Mouse (Mus musculus): ENCODE measurements around the gene Samd4. TPM values are rescaled to one million over a fixed set of nuclear protein-coding genes. Genes with fewer than 3 reads are reported as not detected.

The Samd4 gene
- total and polyA plus RNA-seq, 2 experiments from 2014 or later: 4.9 to 14.7 TPM

DNA sequence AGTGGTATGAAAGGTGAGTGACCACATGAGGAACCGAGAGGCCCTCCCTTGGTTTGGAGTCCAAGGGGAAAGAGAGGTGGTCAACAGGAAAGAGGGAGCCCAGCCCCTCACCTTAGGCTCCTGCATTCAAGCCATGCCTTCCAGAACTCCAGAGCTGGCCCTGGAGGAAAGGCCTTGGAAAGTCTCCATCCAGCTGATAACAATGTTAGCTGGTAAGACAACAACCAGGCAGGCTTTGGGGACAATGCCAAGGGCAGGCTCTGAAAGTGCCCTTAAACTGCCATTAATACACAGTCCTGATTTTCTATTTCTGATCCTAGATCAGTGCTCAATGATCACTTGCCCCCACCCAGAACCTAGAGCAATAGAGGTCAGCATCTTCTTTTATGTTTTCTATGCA is 170.4 kb downstream of the Samd4 start:
- Histone ChIP-seq H3K27ac (no peak overlapping the region), H3K4me1 (ENCODE audit: insufficient read depth, low read length) (no peaks in the 10 kb centered on the region), H3K36me3 (ENCODE audit: insufficient read depth, low read length) (no peaks in the 10 kb centered on the region), H3K4me2 (ENCODE audit: low read depth, low read length) (no peak overlapping the region), H3K27me3 (ENCODE audit: insufficient read depth, low read length) (no peaks in the 10 kb centered on the region), H3K9ac (replicated peaks; ENCODE audit: low read length) (no peak overlapping the region), H3K4me3 (ENCODE audit: low read length) (no peak overlapping the region), H3K9me3 (ENCODE audit: low read length) (no peaks in the 10 kb centered on the region)
- whole genome bisulfite sequencing: 82% methylated on average over 1 of the region's 1 CpGs
- ATAC-seq (no peak), DNase-seq (ENCODE audit: low spot score) (no peak)
- no peak for TF ChIP-seq CTCF (IDR thresholded peaks at IDR 0.05; ENCODE audit: low read depth)

DNA sequence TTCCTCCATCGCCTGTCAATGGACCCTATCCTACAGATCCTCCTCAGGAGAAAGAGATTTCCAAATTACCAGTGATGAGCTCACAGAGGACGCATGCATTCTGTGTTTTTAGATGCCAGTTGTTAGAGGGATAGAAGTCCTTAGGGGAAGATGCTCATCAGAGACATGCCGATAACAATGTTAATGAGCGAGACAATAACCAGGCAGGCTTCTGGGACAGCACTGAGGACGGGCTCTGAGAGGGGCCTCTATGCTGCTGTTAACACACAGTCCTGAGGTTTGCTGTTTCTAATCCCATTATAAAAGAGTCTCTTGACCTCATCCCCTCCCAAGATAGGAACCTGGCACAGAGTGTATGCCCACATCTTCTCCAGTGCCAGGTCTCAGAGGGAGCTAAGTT is 171.2 kb downstream of the Samd4 start:
- no peaks in the 10 kb centered on the region for H3K9me3 ChIP-seq (ENCODE audit: low read length)
- no peak for TF ChIP-seq CTCF (IDR thresholded peaks at IDR 0.05; ENCODE audit: low read depth)
- H3K27ac ChIP-seq: no peak overlapping the region
- no peaks in the 10 kb centered on the region for H3K4me1 ChIP-seq (ENCODE audit: insufficient read depth, low read length)
- no peak overlapping the region for H3K4me3 ChIP-seq (ENCODE audit: low read length)
- H3K9ac ChIP-seq (replicated peaks; ENCODE audit: low read length): no peak overlapping the region
- H3K4me2 ChIP-seq (ENCODE audit: low read depth, low read length): no peak overlapping the region
- H3K27me3 ChIP-seq (ENCODE audit: insufficient read depth, low read length): no peaks in the 10 kb centered on the region
- DNase-seq (ENCODE audit: low spot score) (no peak), ATAC-seq (no peak)
- 75% methylated on average over 5 of the region's 5 CpGs for WGBS
- H3K36me3 ChIP-seq (ENCODE audit: insufficient read depth, low read length): no peaks in the 10 kb centered on the region

DNA sequence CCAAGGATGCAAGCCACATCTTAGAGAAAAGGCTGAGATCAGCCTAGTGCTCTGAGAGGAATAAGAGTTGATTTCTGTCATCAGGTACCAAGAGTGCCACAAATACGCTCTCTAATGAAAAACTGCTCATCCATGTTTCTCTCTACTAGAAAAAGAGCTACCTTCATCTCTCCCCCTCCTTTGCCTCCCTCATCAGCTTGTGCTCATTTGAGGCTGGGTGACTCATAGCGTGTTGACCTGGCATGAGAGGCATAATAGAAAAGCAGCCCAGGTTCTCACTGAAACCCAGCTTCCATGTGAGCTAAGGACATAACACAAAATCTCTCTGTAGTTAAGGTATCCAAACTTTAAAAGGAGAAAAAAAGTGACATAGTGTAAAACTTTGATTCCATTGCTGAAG is 176.3 kb downstream of the Samd4 start:
- ATAC-seq: no peak
- Histone ChIP-seq H3K4me2 (ENCODE audit: low read depth, low read length) (no peak overlapping the region), H3K27me3 (ENCODE audit: insufficient read depth, low read length) (no peaks in the 10 kb centered on the region), H3K4me1 (ENCODE audit: insufficient read depth, low read length) (no peaks in the 10 kb centered on the region), H3K4me3 (ENCODE audit: low read length) (no peak overlapping the region), H3K9ac (replicated peaks; ENCODE audit: low read length) (no peak overlapping the region), H3K36me3 (ENCODE audit: insufficient read depth, low read length) (no peaks in the 10 kb centered on the region), H3K9me3 (ENCODE audit: low read length) (no peaks in the 10 kb centered on the region), H3K27ac (no peak overlapping the region)
- no peak for DNase-seq (ENCODE audit: low spot score)
- TF ChIP-seq CTCF (IDR thresholded peaks at IDR 0.05; ENCODE audit: low read depth): no peak
- WGBS: 94% methylated on average over 2 of the region's 2 CpGs

DNA sequence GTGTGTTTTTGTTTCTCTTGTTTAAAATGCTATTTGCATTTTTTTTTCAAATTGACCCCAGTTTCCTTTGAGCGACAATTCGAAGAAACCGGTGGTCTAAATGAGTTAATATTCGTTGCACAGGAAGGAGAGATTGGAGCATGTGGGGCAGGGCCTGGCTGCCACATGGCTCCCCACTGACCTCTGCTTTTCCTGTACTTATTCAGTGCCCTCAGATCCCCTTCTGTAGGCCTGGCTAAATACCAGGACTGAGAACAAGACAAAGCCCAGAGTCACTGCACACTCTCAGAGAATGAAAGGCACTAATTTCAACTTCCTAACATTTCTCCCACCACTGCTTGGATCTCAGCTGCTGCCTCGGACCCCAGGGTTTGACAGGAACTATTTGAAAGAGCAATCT is 182.4 kb downstream of the Samd4 start:
- no peak for TF ChIP-seq CTCF (IDR thresholded peaks at IDR 0.05; ENCODE audit: low read depth)
- H3K27me3 ChIP-seq (ENCODE audit: insufficient read depth, low read length): no peaks in the 10 kb centered on the region
- no peak overlapping the region for H3K9ac ChIP-seq (replicated peaks; ENCODE audit: low read length)
- H3K36me3 ChIP-seq (ENCODE audit: insufficient read depth, low read length): no peaks in the 10 kb centered on the region
- no peaks in the 10 kb centered on the region for H3K4me1 ChIP-seq (ENCODE audit: insufficient read depth, low read length)
- H3K4me2 ChIP-seq (ENCODE audit: low read depth, low read length): no peak overlapping the region
- no peak overlapping the region for H3K4me3 ChIP-seq (ENCODE audit: low read length)
- WGBS: 43% methylated on average over 5 of the region's 5 CpGs
- H3K27ac ChIP-seq: no peak overlapping the region
- ATAC-seq (0 out of 2 replicates have a peak, but pooled peaks have one; percentile 63), DNase-seq (ENCODE audit: low spot score) (peak; percentile 35)
- no peaks in the 10 kb centered on the region for H3K9me3 ChIP-seq (ENCODE audit: low read length)

DNA sequence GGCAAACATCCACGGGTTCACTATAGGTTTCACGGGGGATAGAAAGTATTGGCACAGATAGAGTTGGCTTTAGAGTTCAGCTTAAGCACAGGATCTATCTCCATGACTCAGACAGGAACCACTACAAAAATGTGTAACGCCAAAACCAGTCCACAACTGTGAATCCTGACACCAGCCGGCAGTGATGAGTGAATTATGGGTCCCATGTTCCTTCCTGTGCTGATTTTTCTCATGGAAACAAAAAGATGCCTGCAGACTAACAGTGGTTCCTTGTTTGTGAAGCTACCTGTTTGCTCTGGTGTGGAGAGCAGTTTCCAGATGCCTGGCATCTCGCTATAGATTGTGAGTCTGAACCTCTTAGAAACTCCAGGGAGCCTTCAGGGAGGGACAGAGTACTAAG is 184.2 kb downstream of the Samd4 start:
- no peak for DNase-seq (ENCODE audit: low spot score)
- H3K27ac ChIP-seq: no peak overlapping the region
- no peak for ATAC-seq
- no peak for TF ChIP-seq CTCF (IDR thresholded peaks at IDR 0.05; ENCODE audit: low read depth)
- WGBS: 82% methylated on average over 5 of the region's 5 CpGs
- no peak overlapping the region for H3K9ac ChIP-seq (replicated peaks; ENCODE audit: low read length)
- H3K9me3 ChIP-seq (ENCODE audit: low read length): no peaks in the 10 kb centered on the region
- H3K36me3 ChIP-seq (ENCODE audit: insufficient read depth, low read length): no peaks in the 10 kb centered on the region
- no peak overlapping the region for H3K4me3 ChIP-seq (ENCODE audit: low read length)
- H3K4me2 ChIP-seq (ENCODE audit: low read depth, low read length): no peak overlapping the region
- H3K27me3 ChIP-seq (ENCODE audit: insufficient read depth, low read length): no peaks in the 10 kb centered on the region
- H3K4me1 ChIP-seq (ENCODE audit: insufficient read depth, low read length): no peaks in the 10 kb centered on the region

DNA sequence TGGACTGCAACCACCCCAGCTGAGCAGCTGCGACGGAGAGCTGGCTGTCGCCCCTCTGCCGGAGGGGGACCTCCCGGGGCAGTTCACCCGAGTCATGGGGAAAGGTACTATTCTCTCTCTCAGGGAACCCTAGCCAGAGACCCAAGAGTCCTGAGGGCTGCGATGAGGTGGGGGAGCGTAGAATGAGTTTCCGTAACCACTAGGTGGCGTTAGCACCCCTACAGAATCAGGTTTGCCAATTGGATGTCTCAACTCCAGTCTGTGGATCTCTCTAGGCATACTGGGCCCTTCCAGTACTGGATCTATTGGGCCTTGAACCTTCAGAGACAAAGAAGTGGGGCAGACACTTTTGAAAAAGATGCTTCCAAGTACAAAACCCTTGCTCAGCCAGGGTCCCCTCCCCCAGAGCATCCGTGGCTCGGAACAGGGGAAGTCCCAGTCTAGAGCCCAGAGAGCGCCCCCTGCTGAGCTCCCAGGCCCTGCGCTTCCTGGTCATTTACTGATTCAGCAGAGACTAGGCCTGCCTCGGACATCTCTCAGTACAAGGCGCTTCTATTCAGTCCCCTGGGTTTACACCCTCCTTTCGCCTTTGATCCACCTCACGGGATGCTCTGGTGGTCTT is 191.5 kb downstream of the Samd4 start:
- no peak overlapping the region for H3K27ac ChIP-seq
- H3K27me3 ChIP-seq (ENCODE audit: insufficient read depth, low read length): no peaks in the 10 kb centered on the region
- no peaks in the 10 kb centered on the region for H3K36me3 ChIP-seq (ENCODE audit: insufficient read depth, low read length)
- H3K4me1 ChIP-seq (ENCODE audit: insufficient read depth, low read length): no peaks in the 10 kb centered on the region
- no peaks in the 10 kb centered on the region for H3K9me3 ChIP-seq (ENCODE audit: low read length)
- H3K4me2 ChIP-seq (ENCODE audit: low read depth, low read length): no peak overlapping the region
- DNase-seq (ENCODE audit: low spot score) (no peak), ATAC-seq (peak; percentile 14; the same call in 1 of the 2 replicates)
- H3K4me3 ChIP-seq (ENCODE audit: low read length): no peak overlapping the region
- 68% methylated on average over 18 of the region's 18 CpGs for WGBS
- TF ChIP-seq CTCF (IDR thresholded peaks at IDR 0.05; ENCODE audit: low read depth): peak; percentile 21; the same call in 1 of the 2 replicates
- no peak overlapping the region for H3K9ac ChIP-seq (replicated peaks; ENCODE audit: low read length)

DNA sequence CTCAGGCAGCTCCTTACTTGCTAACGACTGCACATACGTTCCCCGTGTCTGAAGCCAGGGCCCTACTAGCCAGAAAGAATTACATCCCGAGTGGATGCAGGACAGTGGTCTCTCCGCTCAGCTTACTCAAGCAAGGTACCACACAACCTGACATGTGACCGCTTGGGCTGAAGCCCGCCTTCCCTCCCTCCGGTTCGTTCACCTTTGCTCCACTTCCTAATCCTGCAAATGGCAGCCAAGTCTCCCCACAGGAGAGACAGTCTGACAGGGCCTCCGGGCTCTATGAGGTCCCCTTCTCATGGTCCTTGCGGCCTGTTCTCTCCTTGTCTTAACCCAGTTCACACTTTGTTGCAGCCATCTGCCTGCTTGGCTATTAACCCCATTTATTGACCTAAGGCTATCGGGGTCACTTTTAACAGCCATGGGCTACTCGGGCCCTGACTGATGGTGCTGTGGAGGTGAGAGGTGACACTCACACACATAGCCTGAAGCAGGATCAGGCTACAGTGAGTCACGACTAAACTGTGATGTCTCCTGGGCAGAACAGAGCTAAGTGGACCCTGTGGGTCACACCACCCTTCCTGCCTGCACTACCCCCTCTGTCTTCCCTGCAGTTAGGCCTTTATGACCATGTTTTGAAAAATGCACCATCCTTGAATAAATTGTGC is 192.5 kb downstream of the Samd4 start:
- ATAC-seq (no peak), DNase-seq (ENCODE audit: low spot score) (no peak)
- no peak overlapping the region for H3K4me2 ChIP-seq (ENCODE audit: low read depth, low read length)
- H3K4me1 ChIP-seq (ENCODE audit: insufficient read depth, low read length): no peaks in the 10 kb centered on the region
- H3K4me3 ChIP-seq (ENCODE audit: low read length): no peak overlapping the region
- H3K9me3 ChIP-seq (ENCODE audit: low read length): no peaks in the 10 kb centered on the region
- H3K36me3 ChIP-seq (ENCODE audit: insufficient read depth, low read length): no peaks in the 10 kb centered on the region
- no peak for TF ChIP-seq CTCF (IDR thresholded peaks at IDR 0.05; ENCODE audit: low read depth)
- no peak overlapping the region for H3K27ac ChIP-seq
- WGBS: 92% methylated on average over 14 of the region's 14 CpGs
- no peak overlapping the region for H3K9ac ChIP-seq (replicated peaks; ENCODE audit: low read length)
- H3K27me3 ChIP-seq (ENCODE audit: insufficient read depth, low read length): no peaks in the 10 kb centered on the region
